Mouse (Mus musculus) small intestine, adult 2 months (tissue): ENCODE results near the gene Cdk7.

Source experiments
- CTCF ChIP-seq: fragments of 200-500 bp; IDR thresholded peaks from 2 replicates; pipeline ENCODE4 v1.5.1; 2012; ENCODE audit warnings: low read depth, mild to moderate bottlenecking, control low read depth, inconsistent platforms, low read length, moderate library complexity, mixed read lengths; ENCODE audit not compliant: insufficient replicate concordance, insufficient read length; ENCODE audit errors: extremely low read depth
- POLR2A ChIP-seq: fragments of 200-500 bp; IDR thresholded peaks from 2 replicates; pipeline ENCODE4 v1.6.1; 2012; ENCODE audit warnings: low read depth, mild to moderate bottlenecking, control low read depth, inconsistent platforms, low read length, moderate library complexity

- no peak for TF ChIP-seq CTCF
- TF ChIP-seq POLR2A: no peak
Measured at GRCm38 (mm10) chr13:100681615-100682014, 49.1 kb downstream of the Cdk7 start.
